Mouse (Mus musculus): ENCODE results near the gene Pdcd1lg2.

Gene Pdcd1lg2

DNA sequence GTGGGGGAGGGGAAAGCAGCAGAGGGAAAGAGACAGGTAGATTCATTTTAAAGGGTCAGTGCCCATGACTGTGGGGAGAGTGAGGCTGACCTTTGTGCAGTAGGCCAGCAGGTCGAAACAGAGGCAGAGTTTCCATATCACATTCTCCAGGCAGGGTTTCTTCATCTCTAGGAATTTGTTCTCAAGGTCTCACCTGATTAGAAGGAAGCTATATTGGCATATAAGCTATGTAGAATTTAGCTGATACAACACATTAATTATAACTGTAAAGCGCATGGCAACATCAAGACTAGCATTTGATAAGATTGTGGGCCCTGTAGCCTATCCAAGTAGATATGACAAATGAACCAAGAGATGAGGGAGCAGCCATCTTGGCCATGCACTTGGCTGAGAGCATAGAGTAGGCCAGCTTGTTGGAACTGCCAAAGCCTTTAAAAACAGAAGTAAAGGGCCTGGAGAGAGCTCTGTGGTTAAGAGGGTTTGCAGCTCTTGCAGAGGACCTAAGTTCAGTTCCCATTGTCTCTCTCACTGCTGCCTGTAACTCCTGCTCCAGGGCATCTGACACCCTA lies 59.1 kb downstream of the Pdcd1lg2 start:
- DNase-seq (ENCODE audit: low spot score in 2 of 2) = no peak

DNA sequence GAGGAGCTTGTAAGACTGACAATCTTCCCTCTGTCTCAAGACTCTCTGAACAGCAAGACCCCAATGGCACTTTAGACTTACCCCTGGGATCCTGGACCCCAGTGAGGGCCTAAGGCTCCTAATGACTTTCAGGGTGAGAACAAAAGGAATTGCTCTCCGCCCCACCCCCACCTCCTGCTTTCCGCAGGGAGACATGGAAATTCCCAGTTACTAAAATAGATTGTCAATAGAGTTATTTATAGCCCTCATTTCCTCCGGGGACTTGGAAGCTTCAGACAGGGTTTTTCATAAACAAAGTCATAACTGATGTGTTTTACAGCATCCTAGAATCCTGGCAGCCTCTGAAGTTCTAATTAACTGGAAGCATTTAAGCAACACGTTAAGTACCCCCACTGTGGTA lies 59.9 kb downstream of the Pdcd1lg2 start:
- no peak for DNase-seq (ENCODE audit: low spot score in 2 of 2)

DNA sequence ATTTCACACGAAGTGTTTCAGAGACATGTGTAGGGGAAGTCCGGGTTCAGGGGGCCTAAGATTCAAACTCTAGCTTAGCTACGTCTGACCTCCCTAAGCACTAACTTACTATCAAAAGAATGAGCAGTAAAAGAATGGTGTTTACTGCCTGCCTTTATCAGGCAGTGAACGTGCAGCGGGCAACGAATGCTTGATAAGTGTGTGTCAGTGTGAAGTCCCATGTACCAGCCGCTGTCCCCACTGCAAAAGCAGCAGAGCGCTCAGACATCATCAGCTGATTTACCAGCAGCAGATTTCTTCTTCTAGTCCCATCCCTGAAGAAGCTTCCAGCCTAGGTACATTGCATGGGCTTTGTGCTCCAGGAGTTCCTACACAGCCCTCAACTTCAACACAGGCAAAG lies 61.7 kb downstream of the Pdcd1lg2 start:
- no peak for DNase-seq (ENCODE audit: low spot score in 2 of 2)

DNA sequence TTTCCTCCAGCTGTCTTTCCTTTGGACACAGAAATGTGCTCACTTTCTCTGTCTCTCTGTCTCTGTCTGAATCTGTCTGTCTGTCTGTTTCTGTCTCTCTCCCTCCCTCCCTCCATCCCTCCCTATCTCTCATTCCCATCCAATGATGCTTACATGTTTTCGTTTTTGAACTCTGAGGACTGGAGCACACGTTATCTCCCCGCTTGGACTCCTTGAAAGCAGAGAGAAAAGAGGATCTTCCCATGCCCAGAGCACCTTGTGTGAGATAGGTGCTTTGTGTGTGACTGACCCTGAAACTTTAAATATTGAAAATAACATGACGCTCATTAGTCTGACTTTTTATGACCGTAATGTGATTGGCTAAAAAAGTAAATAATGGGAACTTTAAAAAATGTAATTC lies 62.2 kb downstream of the Pdcd1lg2 start:
- DNase-seq (ENCODE audit: low spot score in 2 of 2) = no peak

DNA sequence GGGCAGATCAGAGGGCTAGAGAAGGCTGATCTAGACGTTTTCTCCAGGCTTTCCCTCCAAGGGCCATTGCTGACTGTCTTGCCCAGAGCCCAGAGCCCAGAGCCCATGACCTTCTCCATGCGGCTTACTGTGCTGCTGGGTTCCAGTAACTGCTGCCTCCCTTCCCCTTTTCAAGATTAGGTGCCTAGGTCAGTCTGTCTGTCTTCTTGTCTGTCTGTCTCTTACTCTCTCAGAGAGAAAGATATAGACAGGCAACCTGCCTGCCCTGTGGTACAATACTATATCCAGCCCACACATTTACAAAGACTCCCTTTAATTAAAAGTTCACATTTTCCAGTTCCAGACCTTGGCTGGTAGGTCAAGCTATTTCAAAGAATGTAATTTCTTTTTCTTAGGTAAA lies 64.1 kb downstream of the Pdcd1lg2 start:
- DNase-seq (ENCODE audit: low spot score in 2 of 2) = no peak

DNA sequence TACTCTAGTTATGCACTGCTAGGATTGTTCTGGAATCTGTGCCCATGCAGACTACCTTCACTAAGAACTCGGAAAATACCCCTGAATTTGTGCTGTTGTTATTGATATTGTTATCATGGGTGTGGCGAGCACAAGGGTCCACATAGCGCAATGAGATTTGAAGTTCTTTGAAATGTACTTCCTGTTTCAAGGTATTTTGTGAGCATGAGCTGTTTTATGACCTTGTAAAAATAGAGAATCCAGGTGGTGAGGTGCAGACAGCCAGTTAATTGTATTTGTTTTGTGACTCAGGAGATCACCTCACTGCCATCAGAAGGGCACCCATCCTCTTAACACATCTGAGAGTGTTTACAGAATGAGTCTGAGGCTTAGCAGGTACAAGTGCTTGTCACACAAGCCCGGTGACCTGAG lies 64.5 kb downstream of the Pdcd1lg2 start:
- DNase-seq (ENCODE audit: low spot score in 2 of 2) = no peak

DNA sequence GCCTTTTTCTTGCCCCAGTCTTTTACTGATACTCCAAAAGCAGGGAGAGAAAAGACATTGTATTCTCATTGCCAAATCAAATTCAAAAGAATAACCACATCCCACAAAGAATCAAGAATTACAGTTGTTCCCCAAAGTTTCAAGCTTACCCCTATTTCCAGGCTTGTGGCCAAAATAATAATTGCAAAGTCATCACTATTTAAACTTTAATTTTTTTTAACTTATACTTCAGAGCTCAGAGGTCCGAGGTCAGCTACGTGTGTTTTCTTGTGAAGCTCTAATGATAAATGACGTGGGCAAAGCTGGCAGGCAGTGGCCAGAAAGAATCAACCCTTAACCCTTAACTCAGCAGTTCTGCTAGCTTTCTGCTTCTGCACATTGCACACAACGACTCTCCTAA lies 67.9 kb downstream of the Pdcd1lg2 start:
- DNase-seq (ENCODE audit: low spot score in 2 of 2) = no peak

DNA sequence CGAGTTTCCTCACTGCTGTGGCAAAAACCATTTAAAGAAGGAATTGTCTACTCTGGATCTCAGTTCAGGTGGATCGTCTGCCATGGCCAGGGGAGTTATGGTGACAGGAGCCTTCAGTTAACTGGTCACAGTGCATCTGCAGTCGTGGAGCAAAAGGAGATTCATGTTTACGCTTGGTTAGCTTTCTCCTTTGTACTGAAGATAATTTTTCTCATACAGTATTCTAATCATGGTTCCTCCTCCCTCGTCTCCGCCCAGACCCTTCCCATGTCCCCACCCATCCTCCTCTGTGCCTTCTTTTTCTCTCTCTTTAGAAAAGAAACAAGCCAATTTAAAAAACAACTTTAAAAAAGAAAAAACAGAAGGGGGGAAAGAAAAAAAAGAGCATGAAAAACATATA lies 70.9 kb downstream of the Pdcd1lg2 start:
- no peak for DNase-seq (ENCODE audit: low spot score in 2 of 2)

DNA sequence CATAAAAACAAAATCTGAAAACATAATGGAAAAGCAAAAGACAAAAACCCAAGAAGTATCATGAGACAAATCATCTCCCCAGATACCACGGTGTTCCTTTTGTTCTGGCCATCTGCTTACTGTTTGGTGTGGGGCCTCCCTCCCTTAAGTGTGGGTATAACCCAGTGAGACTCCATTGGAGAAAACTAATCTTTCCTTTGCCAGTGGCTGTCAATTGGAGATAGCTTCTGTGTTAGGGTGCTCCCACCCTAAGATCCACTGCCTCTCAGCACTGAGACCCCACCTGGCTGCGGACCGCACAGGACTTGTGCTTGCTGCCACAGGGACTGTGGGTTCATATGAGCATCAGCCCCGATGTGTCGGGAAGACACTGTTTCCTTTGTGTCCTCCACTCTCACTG lies 71.4 kb downstream of the Pdcd1lg2 start:
- no peak for DNase-seq (ENCODE audit: low spot score in 2 of 2)

DNA sequence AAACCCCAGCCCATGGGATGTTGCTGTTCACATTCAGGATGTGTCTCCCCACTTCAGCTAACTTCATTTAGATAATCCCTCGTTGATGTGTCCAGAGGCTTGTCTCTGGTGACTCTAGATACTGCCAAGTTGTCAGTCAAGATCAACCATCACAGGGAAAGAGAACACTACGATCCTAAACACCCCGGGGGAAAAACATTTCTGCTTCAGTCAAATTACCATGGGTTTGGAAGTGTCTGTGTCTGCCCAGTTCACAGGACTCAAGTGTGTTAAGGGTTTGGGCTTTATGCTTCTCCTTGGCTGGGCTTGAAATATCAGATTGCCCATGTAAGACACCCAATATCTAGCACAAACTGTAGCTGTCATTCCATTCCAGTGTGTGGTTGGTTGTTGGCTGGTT lies 71.9 kb downstream of the Pdcd1lg2 start:
- DNase-seq (ENCODE audit: low spot score in 2 of 2) = no peak

DNA sequence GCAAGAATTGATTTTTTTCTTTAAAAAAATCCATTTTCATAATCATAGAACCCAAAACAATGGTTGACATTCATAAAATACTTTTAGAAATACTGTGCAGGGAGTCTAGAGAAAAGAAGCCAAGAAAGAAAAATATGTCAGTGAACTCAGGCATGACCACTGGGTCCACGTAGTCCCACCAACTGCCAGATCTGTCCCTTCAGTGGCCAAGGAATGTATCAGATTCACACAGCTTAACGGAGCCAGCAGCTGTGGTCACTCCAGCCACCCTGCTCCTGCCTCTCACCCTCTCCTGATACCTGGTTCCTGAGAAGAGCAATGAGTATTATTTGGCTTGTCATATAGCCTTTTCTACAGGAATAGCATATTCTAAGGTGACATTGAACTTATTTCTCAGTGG lies 72.7 kb downstream of the Pdcd1lg2 start:
- DNase-seq (ENCODE audit: low spot score in 2 of 2) = no peak

DNA sequence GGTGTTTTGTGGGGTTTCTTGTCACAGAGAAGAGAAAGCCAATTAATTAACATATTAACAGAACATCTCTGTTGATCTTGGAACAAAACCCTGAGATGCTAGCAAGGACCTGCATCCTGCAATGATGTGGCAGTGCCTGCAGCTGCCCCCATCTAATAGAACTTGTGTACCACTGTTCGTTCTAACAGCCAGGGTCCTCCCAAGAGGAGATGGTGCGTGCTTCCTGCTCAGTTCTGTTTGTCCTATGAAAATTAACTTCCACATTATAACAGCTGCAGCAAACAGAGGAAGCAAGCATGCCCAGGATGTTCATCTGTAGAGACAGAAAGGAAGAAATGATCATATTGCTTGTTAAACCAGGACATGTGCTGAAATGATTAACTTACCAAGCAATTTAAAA lies 73.8 kb downstream of the Pdcd1lg2 start:
- no peak for DNase-seq (ENCODE audit: low spot score in 2 of 2)

DNA sequence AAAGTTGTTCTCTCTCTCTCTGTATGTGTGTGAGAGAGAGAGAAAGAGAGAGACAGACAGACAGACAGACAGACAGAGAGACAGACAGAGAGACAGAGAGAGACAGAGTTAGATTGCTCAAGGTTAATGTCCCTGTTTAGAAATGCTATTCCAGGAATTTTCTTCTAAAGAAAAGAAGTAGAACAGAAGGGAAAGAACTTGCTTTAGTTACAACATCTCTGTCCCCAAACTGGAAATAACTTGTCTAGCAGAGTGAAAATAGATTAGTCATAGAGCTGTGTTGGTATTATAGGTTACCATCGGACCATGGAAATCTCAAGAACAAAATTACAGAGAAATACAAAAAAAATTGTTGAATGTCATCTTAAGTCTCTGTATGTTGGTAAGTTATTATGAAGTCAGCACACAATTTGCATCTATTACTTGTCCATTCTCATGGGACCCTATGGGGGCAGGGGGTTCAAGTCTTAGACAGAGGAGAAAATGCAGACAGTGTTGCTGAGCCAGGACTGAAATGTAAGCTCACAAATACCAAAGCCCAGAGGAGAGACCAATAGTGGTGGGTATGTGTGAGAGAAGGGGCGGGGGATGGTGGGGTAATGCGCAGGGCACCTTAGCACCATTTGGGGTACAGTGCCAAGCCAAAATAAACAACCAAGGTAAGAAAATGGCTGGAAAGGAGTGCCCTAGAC lies 74.7 kb downstream of the Pdcd1lg2 start:
- no peak for DNase-seq (ENCODE audit: low spot score in 2 of 2)

DNA sequence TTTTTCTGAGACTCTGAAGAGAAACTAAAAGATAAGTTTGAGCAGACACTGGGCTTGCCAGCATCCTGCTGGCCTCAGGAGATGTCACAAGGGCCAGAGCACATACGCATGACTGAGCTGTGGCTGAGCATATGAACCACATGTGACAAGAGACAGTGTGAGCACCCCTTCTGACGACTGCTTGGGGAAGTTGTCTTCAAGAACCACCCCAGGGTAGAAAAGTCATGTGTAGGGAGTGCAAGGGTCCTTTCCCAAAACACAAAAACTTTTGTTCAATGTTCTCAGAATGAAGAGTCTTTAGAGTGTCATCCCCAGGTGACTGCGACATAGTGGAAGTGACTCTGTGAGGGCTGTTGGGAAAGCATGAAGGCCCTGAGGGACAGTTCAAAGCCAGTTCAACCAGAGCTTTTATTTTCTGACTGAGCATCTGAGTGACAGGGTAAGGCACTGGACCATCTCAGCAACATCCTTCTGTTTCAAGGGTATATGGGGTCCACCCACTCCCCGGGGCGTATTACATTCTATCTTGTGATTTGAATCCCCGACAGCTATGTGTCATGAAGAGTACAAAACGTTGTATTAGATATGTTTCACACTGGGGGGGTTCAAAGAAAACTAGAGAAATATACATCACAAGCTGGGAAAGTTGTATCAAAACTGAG lies 76.0 kb downstream of the Pdcd1lg2 start:
- peak in 1 of 2 experiments; percentile 34 for DNase-seq (ENCODE audit: low spot score in 2 of 2)

DNA sequence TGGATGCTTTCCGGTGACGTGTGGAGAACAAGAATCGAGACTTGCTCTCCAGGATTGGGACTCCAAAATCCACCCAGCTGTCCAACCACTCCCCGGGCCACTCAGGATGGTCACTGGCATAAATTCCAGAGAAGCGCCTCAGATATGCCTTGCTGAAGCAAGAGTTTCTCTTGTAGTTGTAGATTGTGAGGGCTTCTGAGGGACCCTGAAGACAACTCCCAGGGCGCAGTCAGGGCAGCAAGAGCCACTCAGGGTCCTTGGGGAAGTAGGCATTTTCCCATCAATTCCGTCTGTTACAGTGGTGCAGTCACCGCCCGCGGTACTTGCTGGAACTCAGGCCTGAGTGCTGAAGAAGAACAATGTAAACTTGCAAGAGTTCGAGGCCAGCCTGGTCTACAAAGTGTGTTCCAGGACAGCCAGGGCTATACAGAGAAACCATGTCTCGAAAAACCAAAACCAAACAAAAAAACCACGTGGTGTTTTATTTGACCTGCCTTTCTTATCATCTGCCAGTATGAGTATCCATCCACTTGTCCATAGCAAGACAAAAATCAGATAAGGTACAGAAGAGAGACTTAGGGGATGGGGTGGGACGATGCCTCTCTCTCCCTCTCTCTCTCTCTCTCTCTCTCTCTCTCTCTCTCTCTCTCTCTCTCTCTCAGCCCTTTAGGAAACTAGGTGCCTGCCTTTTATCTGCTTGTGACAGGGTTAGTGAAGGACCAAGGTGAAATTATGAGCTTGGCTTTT lies 76.8 kb downstream of the Pdcd1lg2 start:
- no peak for DNase-seq (ENCODE audit: low spot score in 2 of 2)

DNA sequence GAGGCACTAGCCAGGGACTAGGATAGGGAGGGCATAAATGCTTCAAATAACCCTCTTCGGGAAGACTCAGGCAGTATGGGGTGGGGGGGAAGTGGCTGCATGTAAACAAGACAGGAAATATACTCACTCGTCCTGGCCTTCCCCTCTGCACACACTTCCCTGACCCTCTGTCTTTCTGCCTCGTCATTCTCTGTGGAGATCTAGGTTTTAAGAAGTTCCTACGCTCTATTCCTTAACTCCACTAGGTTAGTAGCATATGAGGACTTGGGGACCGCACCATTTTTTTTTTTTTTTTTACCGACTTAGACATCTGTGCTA lies 77.3 kb downstream of the Pdcd1lg2 start:
- no peak for DNase-seq (ENCODE audit: low spot score in 2 of 2)

DNA sequence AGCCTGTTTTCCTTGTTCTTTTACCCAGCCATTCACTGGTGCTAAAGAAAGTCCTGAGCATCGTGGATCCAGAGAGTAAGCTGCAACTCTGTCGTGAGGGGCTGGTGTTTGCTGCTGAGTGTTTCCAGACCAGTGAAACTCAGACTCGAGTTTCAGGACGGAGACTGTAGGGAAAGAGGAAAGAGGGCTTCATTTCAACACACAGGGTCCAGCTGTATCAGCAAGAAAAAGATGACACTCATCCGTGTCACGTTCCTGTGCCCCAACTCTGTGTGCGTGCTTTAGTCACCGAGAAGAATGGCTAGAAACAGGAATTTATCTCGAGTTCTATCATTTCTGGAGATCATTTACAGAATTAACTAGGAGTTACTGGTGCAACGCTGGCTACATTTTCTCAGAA lies 77.7 kb downstream of the Pdcd1lg2 start:
- DNase-seq (ENCODE audit: low spot score in 2 of 2) = no peak

DNA sequence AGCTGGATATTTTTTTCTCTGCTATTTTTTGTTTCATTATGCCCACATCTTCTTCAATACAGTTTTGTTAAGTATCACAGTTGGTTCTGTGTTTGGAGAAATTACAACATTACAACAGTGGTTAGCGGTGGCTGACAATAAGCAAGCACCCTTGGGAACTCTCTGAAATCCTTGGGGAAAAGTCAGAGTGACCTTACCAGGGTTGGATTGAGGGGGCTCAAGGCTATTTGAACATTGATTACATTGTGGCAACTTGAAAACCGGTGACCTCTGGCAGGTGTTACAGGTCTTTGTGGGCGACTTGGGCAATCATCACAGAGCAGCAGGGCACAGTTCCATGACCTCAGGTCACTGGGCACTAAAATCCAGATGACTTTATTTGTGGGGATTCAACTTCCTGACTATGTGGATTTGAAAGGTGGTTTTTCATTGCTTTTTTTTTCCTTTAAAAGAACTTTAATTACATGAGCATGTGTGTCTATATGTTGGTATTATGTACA lies 79.1 kb downstream of the Pdcd1lg2 start:
- DNase-seq (ENCODE audit: low spot score in 2 of 2) = no peak

DNA sequence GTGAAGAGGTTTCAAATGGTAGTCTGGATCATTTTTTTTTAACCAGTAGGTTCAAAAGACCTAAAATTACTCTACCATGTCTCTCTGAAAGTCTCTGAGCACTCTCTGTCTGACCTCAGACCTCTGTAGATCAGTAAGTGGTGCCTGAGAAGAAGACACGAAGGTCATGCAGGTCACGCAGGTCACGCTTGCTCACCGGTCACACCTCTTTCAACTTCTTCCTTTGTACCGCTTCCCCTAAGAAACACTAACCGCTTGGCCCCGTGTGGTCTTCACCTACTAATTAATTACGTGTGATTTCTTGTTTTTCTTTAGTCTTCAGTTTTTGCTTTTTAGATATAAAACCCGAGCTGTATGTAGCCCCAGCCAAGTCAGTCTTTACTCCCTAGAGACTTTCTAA lies 80.7 kb downstream of the Pdcd1lg2 start:
- no peak for DNase-seq (ENCODE audit: low spot score in 2 of 2)

DNA sequence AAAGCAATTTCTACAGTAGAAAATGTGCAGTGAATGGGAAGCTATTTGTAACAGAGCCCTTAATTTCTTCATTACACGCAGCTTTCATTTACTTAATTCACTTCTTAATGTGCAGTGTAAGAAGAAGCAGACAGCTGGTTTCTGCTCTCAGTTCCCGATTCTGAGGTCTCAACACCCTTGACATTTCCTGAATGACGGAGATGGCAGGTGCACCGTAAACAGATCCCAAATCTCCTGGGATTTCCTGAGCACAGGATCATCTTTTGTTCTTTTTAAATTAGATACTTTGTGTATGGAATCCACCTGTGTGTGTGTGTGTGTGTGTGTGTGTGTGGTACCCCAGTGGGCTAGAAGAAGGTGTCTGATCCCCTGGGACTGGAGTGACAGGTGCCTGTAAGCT lies 83.7 kb downstream of the Pdcd1lg2 start:
- no peak for DNase-seq (ENCODE audit: low spot score in 2 of 2)

DNA sequence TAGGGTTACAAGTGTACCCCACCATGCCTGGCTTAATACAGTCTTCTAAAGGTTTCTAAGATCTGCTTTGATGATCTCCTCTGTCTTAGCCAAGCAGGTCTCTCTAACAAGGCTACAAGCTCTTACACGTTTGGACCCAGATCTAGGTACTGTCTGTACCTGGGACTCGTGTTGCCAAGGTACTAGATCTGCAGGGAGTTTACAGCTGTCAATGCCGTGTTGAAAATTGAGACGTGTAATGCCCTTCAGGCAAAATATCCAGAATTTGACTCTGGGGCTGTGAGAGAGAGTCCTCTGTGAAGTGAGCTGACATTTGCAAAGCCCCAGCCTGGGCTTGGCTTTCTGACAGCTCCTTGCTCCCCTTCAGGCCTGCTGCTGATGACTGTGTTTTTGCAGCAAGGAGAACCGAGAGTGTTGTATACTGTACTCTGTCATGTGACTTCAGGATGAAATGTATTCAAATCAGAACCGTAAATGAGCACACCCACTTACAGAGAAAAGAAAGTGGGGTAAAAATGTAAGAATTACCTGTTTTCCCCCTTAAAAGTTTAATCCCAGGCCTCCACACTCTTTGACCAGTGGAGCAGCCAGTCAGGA lies 85.4 kb downstream of the Pdcd1lg2 start:
- DNase-seq (ENCODE audit: low spot score in 2 of 2) = no peak

DNA sequence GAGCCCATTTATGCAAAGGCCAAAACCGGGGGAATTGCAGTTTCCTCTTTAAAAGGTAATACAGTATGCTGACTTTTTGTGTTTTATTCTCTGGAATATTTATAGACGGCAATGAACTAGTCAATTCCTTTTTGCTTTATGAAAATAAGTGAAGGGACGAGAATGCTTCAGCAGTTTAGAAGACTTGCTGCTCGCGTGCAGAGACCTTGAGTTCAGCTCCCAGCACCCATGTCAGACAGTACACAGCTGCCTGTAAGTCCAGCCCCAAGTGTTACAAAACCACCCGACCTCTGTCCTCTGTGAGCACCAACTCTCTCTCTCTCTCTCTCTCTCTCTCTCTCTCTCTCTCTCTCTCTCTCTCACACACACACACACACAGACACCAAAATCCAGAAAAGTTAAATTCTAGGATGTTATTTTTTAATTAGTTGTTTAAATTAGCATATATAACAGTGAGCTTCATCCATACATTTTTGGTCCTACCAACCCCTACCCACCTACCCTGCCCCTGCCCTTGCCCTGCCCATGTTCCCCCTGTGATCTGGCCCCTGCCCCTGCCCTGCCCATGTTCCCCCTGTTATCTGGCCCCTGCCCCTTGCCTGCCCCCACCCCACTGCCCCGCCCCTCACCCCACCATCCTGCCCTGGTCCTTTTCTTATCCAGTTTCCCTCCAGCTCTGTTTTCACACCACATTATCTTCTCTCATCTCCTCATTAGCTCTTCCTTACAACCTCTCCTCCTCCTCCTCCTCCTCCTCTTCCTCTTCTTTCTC lies 86.3 kb downstream of the Pdcd1lg2 start:
- DNase-seq (ENCODE audit: low spot score in 2 of 2) = no peak

Data from spleen, postnatal 14 days (tissue).